Mouse (Mus musculus) right cerebral cortex, postnatal 10 days (tissue): ENCODE measurements around the gene Hs1bp3.

Experiments used
- DNase-seq, 2 experiments: peaks; one replicate each; pipeline ENCODE4 v3.0.0; 2021; ENCODE audit warnings: low spot score in 2 of 2

Hs1bp3 gene

GRCm38 (mm10) chr12:8336601-8337285, 23.5 kb downstream of the Hs1bp3 start:
- no peak for DNase-seq

- no peak for DNase-seq
Observed at GRCm38 (mm10) chr12:8337286-8338060, 24.2 kb downstream of the Hs1bp3 start.

GRCm38 (mm10) chr12:8338491-8338890, 25.3 kb downstream of the Hs1bp3 start:
- no peak for DNase-seq

- DNase-seq = no peak
Observed at GRCm38 (mm10) chr12:8338918-8339317, 25.7 kb downstream of the Hs1bp3 start.

- DNase-seq = no peak
Observed at GRCm38 (mm10) chr12:8339591-8340319, 26.5 kb downstream of the Hs1bp3 start.

- DNase-seq = no peak
Observed at GRCm38 (mm10) chr12:8341008-8341407, 27.8 kb downstream of the Hs1bp3 start.

GRCm38 (mm10) chr12:8343381-8343780, 30.1 kb downstream of the Hs1bp3 start:
- DNase-seq = no peak

- peak; percentile 80 to 85 for DNase-seq
Observed at GRCm38 (mm10) chr12:8344897-8345296, 31.7 kb downstream of the Hs1bp3 start.

- DNase-seq = no peak
Observed at GRCm38 (mm10) chr12:8345539-8345938, 32.3 kb downstream of the Hs1bp3 start.

- no peak for DNase-seq
Observed at GRCm38 (mm10) chr12:8347746-8348462, 34.7 kb downstream of the Hs1bp3 start.

GRCm38 (mm10) chr12:8348733-8349513, 35.7 kb downstream of the Hs1bp3 start:
- DNase-seq = no peak

- no peak for DNase-seq
Observed at GRCm38 (mm10) chr12:8351025-8351903, 38.0 kb downstream of the Hs1bp3 start.

GRCm38 (mm10) chr12:8353071-8353470, 39.8 kb downstream of the Hs1bp3 start:
- DNase-seq = no peak

GRCm38 (mm10) chr12:8354187-8354586, 41.0 kb downstream of the Hs1bp3 start:
- no peak for DNase-seq

- DNase-seq = no peak
Observed at GRCm38 (mm10) chr12:8355011-8355410, 41.8 kb downstream of the Hs1bp3 start.

- peak; percentile 86 to 92 for DNase-seq
Observed at GRCm38 (mm10) chr12:8357449-8357848, 44.2 kb downstream of the Hs1bp3 start.

- no peak for DNase-seq
Observed at GRCm38 (mm10) chr12:8358344-8358966, 45.2 kb downstream of the Hs1bp3 start.

GRCm38 (mm10) chr12:8359418-8360112, 46.3 kb downstream of the Hs1bp3 start:
- DNase-seq = no peak

GRCm38 (mm10) chr12:8361866-8362265, 48.6 kb downstream of the Hs1bp3 start:
- DNase-seq = no peak
